Mouse (Mus musculus) testis, adult 10 weeks (tissue): ENCODE data around the gene Slc35d1. TPM values are rescaled to one million over a fixed set of nuclear protein-coding genes. Genes with fewer than 3 reads are reported as not detected.

ENCODE experiments used
- polyA plus RNA-seq: library from polyadenylated mRNA; stranded (reverse); fragments of 350-450 nt; fragmentation: Illumina TruSeq; extraction: RNeasy Lipid Tissue Mini Kit (QIAGEN cat#74804); gene quantifications from one replicate; pipeline ENCODE4 v1.2.3, GENCODE M21; 2014; ENCODE audit warnings: low read depth, low replicate concordance

Slc35d1 gene
- 9.6 TPM for polyA plus RNA-seq

DNA sequence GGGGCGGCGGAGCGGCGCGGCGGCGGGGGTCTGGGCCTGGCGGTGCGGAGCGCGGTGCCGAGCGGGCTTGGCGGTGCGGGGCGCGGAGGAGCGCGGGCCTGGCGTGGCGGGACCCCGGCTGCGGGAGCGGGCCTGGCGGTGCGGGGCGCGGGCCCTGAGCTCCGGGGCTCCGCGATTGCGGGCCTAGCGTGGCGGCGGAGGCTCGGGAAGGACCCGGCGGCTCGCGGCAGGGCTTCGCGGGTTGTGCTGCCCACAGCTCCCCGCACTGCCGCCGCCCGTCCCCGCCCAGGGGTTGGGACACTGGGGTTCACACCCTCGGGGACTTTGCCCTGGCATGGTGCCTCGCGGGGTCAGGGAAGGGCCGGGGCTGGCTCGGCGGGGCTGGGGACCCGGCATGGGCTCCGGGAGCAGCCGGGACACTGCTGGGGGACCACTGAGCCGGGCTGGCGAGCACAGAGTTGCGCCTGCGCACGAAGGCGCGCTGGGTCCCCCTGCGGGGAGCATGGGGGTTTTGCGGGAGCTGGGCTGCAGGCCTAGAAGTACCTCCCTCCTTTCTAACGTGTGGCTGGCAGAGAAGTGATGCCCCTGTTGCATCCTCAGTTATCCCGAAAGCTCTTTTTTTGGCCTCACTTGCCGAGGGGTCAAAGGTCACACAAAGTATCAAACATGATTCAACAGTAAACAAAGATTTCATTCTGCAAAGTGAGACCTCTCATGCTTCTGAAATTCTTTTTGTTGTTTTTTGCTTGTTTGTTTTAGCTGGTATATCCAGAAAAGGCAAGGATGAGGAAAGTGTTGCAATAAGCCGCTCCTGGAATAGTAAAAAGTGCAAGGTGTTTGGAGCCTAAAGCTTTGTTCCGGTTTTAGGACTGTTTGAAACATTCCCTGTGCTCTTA lies at the start of gene Slc35d1:
TSS of gene Slc35d1 (minus strand) at position 240 of the 896 bp plus-strand sequence.

Other genes starting within 250 kb of the Slc35d1 start
- gene Tctex1d1, start 236.6 kb downstream of the Slc35d1 start, polyA plus RNA-seq, result 351 TPM
- gene Insl5, start 188.3 kb downstream of the Slc35d1 start, polyA plus RNA-seq, result not detected
- gene Mier1, start 100.8 kb downstream of the Slc35d1 start, polyA plus RNA-seq, result 126 TPM
- gene Wdr78, start 100.6 kb downstream of the Slc35d1 start, polyA plus RNA-seq, result 121 TPM
- 360 TPM for gene 4921539E11Rik, start 75.7 kb upstream of the Slc35d1 start, polyA plus RNA-seq
- 2.4 TPM for gene Oma1, start 98.6 kb upstream of the Slc35d1 start, polyA plus RNA-seq